Mouse (Mus musculus) hindbrain, embryonic 16.5 days (tissue): ENCODE measurements around the gene Gm28044. TPM values are rescaled to one million over a fixed set of nuclear protein-coding genes. Genes with fewer than 3 reads are reported as not detected.
"Not testable (repeated sequence)": the region's sequence is repeated elsewhere in the genome, so short reads cannot be mapped to it uniquely, and the experiment has no call there.

Experiments used
- ATAC-seq: fragments of 200-750 bp; cut with Nextera tagmentation; 2 replicates; pipeline ENCODE4 v1.8.0; 2017; ENCODE audit warnings: moderate TSS enrichment, moderate library complexity
- H3K27ac ChIP-seq: fragments of 300-500 bp; sonication (generic); 2 replicates; pipeline ENCODE4 v1.5.1; 2014; ENCODE audit warnings: low read depth, mild to moderate bottlenecking, control low read depth, low read length, moderate library complexity
- H3K27me3 ChIP-seq: fragments of 300-500 bp; sonication (generic); replicated peaks from 2 replicates; pipeline ENCODE4 v1.6.1; 2014; ENCODE audit warnings: low read length; ENCODE audit not compliant: control insufficient read depth, insufficient read depth
- H3K36me3 ChIP-seq: fragments of 300-500 bp; sonication (generic); 2 replicates; pipeline ENCODE4 v1.6.1; 2014; ENCODE audit warnings: mild to moderate bottlenecking, low read length, moderate library complexity, mixed read lengths; ENCODE audit not compliant: control insufficient read depth, insufficient read depth
- H3K4me1 ChIP-seq: fragments of 300-500 bp; sonication (generic); 2 replicates; pipeline ENCODE4 v1.6.1; 2014; ENCODE audit warnings: low read depth, low read length; ENCODE audit not compliant: control insufficient read depth, insufficient read depth
- H3K4me2 ChIP-seq: fragments of 300-500 bp; sonication (generic); 2 replicates; pipeline ENCODE4 v1.6.1; 2014; ENCODE audit warnings: mild to moderate bottlenecking, low read length, control low read depth, moderate library complexity
- H3K4me3 ChIP-seq: fragments of 300-500 bp; sonication (generic); 2 replicates; pipeline ENCODE4 v1.5.1; 2014; ENCODE audit warnings: mild to moderate bottlenecking, low read length, control low read depth, moderate library complexity
- H3K9ac ChIP-seq: fragments of 300-500 bp; sonication (generic); 2 replicates; pipeline ENCODE4 v1.6.1; 2014; ENCODE audit warnings: low read depth, mild to moderate bottlenecking, control low read depth, low read length, moderate library complexity
- H3K9me3 ChIP-seq: fragments of 300-500 bp; sonication (generic); 2 replicates; pipeline ENCODE4 v1.6.1; 2014; ENCODE audit warnings: mild to moderate bottlenecking, low read length, moderate library complexity; ENCODE audit not compliant: control insufficient read depth
- WGBS: fragments of 180-500 bp; shearing (Covaris S2); extraction: QIAGEN DNeasy Blood & Tissue Kit; methylation state at CpG from one replicate; pipeline ENCODE4 v1.1.7; 2014; 5-methylcytosine and 5-hydroxymethylcytosine counted together
- polyA plus RNA-seq: library from polyadenylated mRNA; unstranded; fragments of >200 nt; fragmentation: Nextera tagmentation; extraction: Ambion mirVana; gene quantifications from 2 replicates; pipeline ENCODE4 v1.2.1, GENCODE M21; 2015

Gm28044 gene
- polyA plus RNA-seq, result not detected in 2 replicates

- H3K36me3 ChIP-seq, result no peaks in the 10 kb centered on the region
- H3K9me3 ChIP-seq, result no peaks in the 10 kb centered on the region
- H3K9ac ChIP-seq, result peak within 1 kb of the TSS; percentile 61
- peak within 1 kb of the TSS; percentile 57 for H3K4me3 ChIP-seq
- H3K27me3 ChIP-seq, result no peaks in the 10 kb centered on the region
- under 1% methylated on average over 15 of the region's 15 CpGs for WGBS
- peak; percentile 97 for ATAC-seq
- H3K4me2 ChIP-seq, result peak within 1 kb of the TSS; percentile 91
- peaks cover 10% of the 10 kb centered on the region for H3K4me1 ChIP-seq
- H3K27ac ChIP-seq, result peak within 1 kb of the TSS; percentile 5; the same call in 1 of the 2 replicates
Observed at GRCm38 (mm10) chr13:67360131-67360744, at the start of gene Gm28044, which contains the start of gene Zfp953. Gm28044 (minus strand) TSS chr13:67360536. Zfp953 (minus strand) TSS chr13:67360605.

GRCm38 (mm10) chr13:67399183-67399903 is 39.0 kb upstream of the Gm28044 start, which contains the start of gene Zfp429:
Zfp429 (minus strand) TSS chr13:67399819.
- Histone ChIP-seq H3K9ac (peak within 1 kb of the TSS; percentile 73), H3K4me3 (peak within 1 kb of the TSS; percentile 73), H3K27ac (peak within 1 kb of the TSS; percentile 48; the same call in 1 of the 2 replicates), H3K4me2 (peak within 1 kb of the TSS; percentile 77)
- not testable (repeated sequence) for H3K4me1 ChIP-seq, H3K27me3 ChIP-seq, H3K9me3 ChIP-seq, H3K36me3 ChIP-seq
- 5% methylated on average over 14 of the region's 16 CpGs for WGBS
- peak; percentile 99 for ATAC-seq

GRCm38 (mm10) chr13:67376255-67376654 is 15.9 kb upstream of the Gm28044 start:
- not testable (repeated sequence) for H3K9me3 ChIP-seq, H3K36me3 ChIP-seq, H3K27me3 ChIP-seq, H3K4me2 ChIP-seq, ATAC-seq, H3K9ac ChIP-seq, H3K27ac ChIP-seq, H3K4me3 ChIP-seq, H3K4me1 ChIP-seq
- WGBS, result 59% methylated on average over 3 of the region's 3 CpGs

GRCm38 (mm10) chr13:67375050-67375911 is 14.9 kb upstream of the Gm28044 start, which contains the start of the genes Gm28041 and Zfp456:
Gm28041 (minus strand) TSS chr13:67375733.
Zfp456 (minus strand) TSS chr13:67375810.
- H3K36me3 ChIP-seq, H3K9me3 ChIP-seq, H3K27ac ChIP-seq, H3K4me1 ChIP-seq, H3K27me3 ChIP-seq: not testable (repeated sequence)
- Histone ChIP-seq H3K9ac (peak within 1 kb of the TSS; percentile 61), H3K4me3 (peak within 1 kb of the TSS; percentile 46), H3K4me2 (peak within 1 kb of the TSS; percentile 68)
- 17% methylated on average over 13 of the region's 15 CpGs for WGBS
- ATAC-seq, result peak; percentile 98

GRCm38 (mm10) chr13:67351854-67352253 is 8.5 kb downstream of the Gm28044 start:
- Histone ChIP-seq H3K9ac (no peak overlapping the region), H3K4me2 (no peak overlapping the region), H3K4me3 (no peak overlapping the region), H3K36me3 (no peaks in the 10 kb centered on the region), H3K27ac (no peak overlapping the region), H3K4me1 (no peaks in the 10 kb centered on the region), H3K9me3 (no peaks in the 10 kb centered on the region), H3K27me3 (no peaks in the 10 kb centered on the region)
- no peak for ATAC-seq

GRCm38 (mm10) chr13:67343422-67343821 is 16.9 kb downstream of the Gm28044 start:
- no peak overlapping the region for H3K9ac ChIP-seq
- H3K36me3 ChIP-seq, result no peaks in the 10 kb centered on the region
- no peak overlapping the region for H3K4me2 ChIP-seq
- no peaks in the 10 kb centered on the region for H3K27me3 ChIP-seq
- no peak for ATAC-seq
- WGBS, result 87% methylated on average over 2 of the region's 2 CpGs
- no peak overlapping the region for H3K4me3 ChIP-seq
- H3K4me1 ChIP-seq, result no peaks in the 10 kb centered on the region
- H3K9me3 ChIP-seq, result no peaks in the 10 kb centered on the region
- no peak overlapping the region for H3K27ac ChIP-seq

- WGBS, result 56% methylated on average over 1 of the region's 1 CpGs
- no peak overlapping the region for H3K27ac ChIP-seq
Observed at GRCm38 (mm10) chr13:67332877-67333276, 27.5 kb downstream of the Gm28044 start.

GRCm38 (mm10) chr13:67332019-67332724 is 28.2 kb downstream of the Gm28044 start, which contains the start of gene Zfp595:
Zfp595 (minus strand) TSS chr13:67332570.
- peak within 1 kb of the TSS; percentile 54; the same call in 1 of the 2 replicates for H3K27ac ChIP-seq
- peak within 1 kb of the TSS; percentile 69 for H3K4me2 ChIP-seq
- ATAC-seq, result peak; percentile 97
- H3K9ac ChIP-seq, result peak within 1 kb of the TSS; percentile 68
- peaks cover 9% of the 10 kb centered on the region for H3K4me1 ChIP-seq
- H3K9me3 ChIP-seq, result no peaks in the 10 kb centered on the region
- H3K4me3 ChIP-seq, result peak within 1 kb of the TSS; percentile 51
- no peaks in the 10 kb centered on the region for H3K27me3 ChIP-seq
- 13% methylated on average over 17 of the region's 17 CpGs for WGBS
- no peaks in the 10 kb centered on the region for H3K36me3 ChIP-seq

More at GRCm38 (mm10) chr13:67332877-67333276, 27.5 kb downstream of the Gm28044 start:
- Histone ChIP-seq H3K36me3 (no peaks in the 10 kb centered on the region), H3K9me3 (no peaks in the 10 kb centered on the region), H3K4me3 (peak overlapping the region; percentile 51), H3K27me3 (no peaks in the 10 kb centered on the region), H3K4me2 (peak overlapping the region; percentile 69), H3K4me1 (peaks cover 9% of the 10 kb centered on the region), H3K9ac (peak overlapping the region; percentile 68)
- ATAC-seq, result peak; percentile 25
